Mouse (Mus musculus): ENCODE results near the gene Fez2.

The Fez2 gene

GRCm38 (mm10) chr17:78366070-78366469 lies 51.9 kb downstream of the Fez2 start:
- no peak for DNase-seq (ENCODE audit: low spot score in 2 of 2)

- DNase-seq (ENCODE audit: low spot score in 2 of 2) = no peak
These were observed 53.2 kb downstream of the Fez2 start for GRCm38 (mm10) chr17:78364555-78365302.

GRCm38 (mm10) chr17:78361939-78362728 lies 55.8 kb downstream of the Fez2 start:
- no peak for DNase-seq (ENCODE audit: low spot score in 2 of 2)

GRCm38 (mm10) chr17:78358251-78358726 lies 59.7 kb downstream of the Fez2 start:
- DNase-seq (ENCODE audit: low spot score in 2 of 2) = no peak

- no peak for DNase-seq (ENCODE audit: low spot score in 2 of 2)
These were observed 60.2 kb downstream of the Fez2 start for GRCm38 (mm10) chr17:78357753-78358152.

GRCm38 (mm10) chr17:78355611-78356010 lies 62.3 kb downstream of the Fez2 start:
- no peak for DNase-seq (ENCODE audit: low spot score in 2 of 2)

GRCm38 (mm10) chr17:78354871-78355270 lies 63.1 kb downstream of the Fez2 start:
- DNase-seq (ENCODE audit: low spot score in 2 of 2) = no peak

- DNase-seq (ENCODE audit: low spot score in 2 of 2) = no peak
These were observed 63.5 kb downstream of the Fez2 start for GRCm38 (mm10) chr17:78354411-78354810.

GRCm38 (mm10) chr17:78352500-78352855 lies 65.5 kb downstream of the Fez2 start:
- DNase-seq (ENCODE audit: low spot score in 2 of 2) = no peak

- DNase-seq (ENCODE audit: low spot score in 2 of 2) = no peak
These were observed 66.1 kb downstream of the Fez2 start for GRCm38 (mm10) chr17:78351676-78352499.

GRCm38 (mm10) chr17:78347111-78347801 lies 70.7 kb downstream of the Fez2 start:
- no peak for DNase-seq (ENCODE audit: low spot score in 2 of 2)

- no peak for DNase-seq (ENCODE audit: low spot score in 2 of 2)
These were observed 74.3 kb downstream of the Fez2 start for GRCm38 (mm10) chr17:78343688-78344087.

GRCm38 (mm10) chr17:78335250-78335649 lies 82.7 kb downstream of the Fez2 start:
- no peak for DNase-seq (ENCODE audit: low spot score in 2 of 2)

GRCm38 (mm10) chr17:78333275-78333674 lies 84.7 kb downstream of the Fez2 start:
- DNase-seq (ENCODE audit: low spot score in 2 of 2) = no peak

GRCm38 (mm10) chr17:78331438-78331837 lies 86.5 kb downstream of the Fez2 start:
- DNase-seq (ENCODE audit: low spot score in 2 of 2) = no peak

GRCm38 (mm10) chr17:78328287-78328686 lies 89.7 kb downstream of the Fez2 start:
- DNase-seq (ENCODE audit: low spot score in 2 of 2) = no peak

GRCm38 (mm10) chr17:78327187-78327586 lies 90.8 kb downstream of the Fez2 start:
- no peak for DNase-seq (ENCODE audit: low spot score in 2 of 2)

- no peak for DNase-seq (ENCODE audit: low spot score in 2 of 2)
These were observed 91.6 kb downstream of the Fez2 start for GRCm38 (mm10) chr17:78326381-78326780.

- no peak for DNase-seq (ENCODE audit: low spot score in 2 of 2)
These were observed 92.1 kb downstream of the Fez2 start for GRCm38 (mm10) chr17:78325761-78326332.

GRCm38 (mm10) chr17:78322369-78323335 lies 95.3 kb downstream of the Fez2 start:
- no peak for DNase-seq (ENCODE audit: low spot score in 2 of 2)

Data from right cerebral cortex, postnatal 10 days (tissue).